Mouse (Mus musculus) erythroblast, embryonic 14.5 days (primary cell): ENCODE results near the gene Neurod6.

ENCODE experiments used
- GATA1 ChIP-seq: IDR thresholded peaks from 2 replicates; pipeline ENCODE4 v1.6.1; 2012; ENCODE audit warnings: low read length, inconsistent platforms, mixed read lengths
- TAL1 ChIP-seq: IDR thresholded peaks from 3 replicates; pipeline ENCODE4 v1.6.1; 2012; ENCODE audit warnings: low read length, inconsistent platforms, mixed read lengths

GRCm38 (mm10) chr6:55646824-55647560 lies 34.1 kb downstream of the Neurod6 start:
- no peak for TF ChIP-seq TAL1
- no peak for TF ChIP-seq GATA1
